Mouse (Mus musculus) brain, embryonic 14.5 days (tissue): ENCODE data around the gene Etfb.

Experiments
- CTCF ChIP-seq: fragments of 200-500 bp; IDR thresholded peaks from 2 replicates; pipeline ENCODE4 v1.5.1; 2012; ENCODE audit warnings: inconsistent platforms, mild to moderate bottlenecking, moderate library complexity, borderline replicate concordance; ENCODE audit not compliant: insufficient read depth, insufficient read length; ENCODE audit errors: extremely low read depth
- POLR2A ChIP-seq: fragments of 200-500 bp; IDR thresholded peaks from 2 replicates; pipeline ENCODE4 v1.6.1; 2012; ENCODE audit warnings: mild to moderate bottlenecking, inconsistent platforms, borderline replicate concordance; ENCODE audit not compliant: poor library complexity, insufficient read depth, insufficient read length, severe bottlenecking; ENCODE audit errors: extremely low read depth

- TF ChIP-seq POLR2A (no peak), CTCF (no peak)
Observed at GRCm38 (mm10) chr7:43423991-43424625, 19.8 kb upstream of the Etfb start.
